Mouse (Mus musculus) intestine, embryonic 14.5 days (tissue): ENCODE data around the gene Gm8439. TPM values are rescaled to one million over a fixed set of nuclear protein-coding genes. Genes with fewer than 3 reads are reported as not detected.

Experiments used
- ATAC-seq: fragments of 200-750 bp; cut with Nextera tagmentation; replicated peaks from 2 replicates; pipeline ENCODE4 v1.8.0; 2017; ENCODE audit warnings: low read depth, moderate number of reproducible peaks, moderate TSS enrichment, moderate library complexity; ENCODE audit not compliant: low FRiP score, low TSS enrichment
- DNase-seq: peaks from one replicate; pipeline ENCODE4 v3.0.0-alpha.2; 2018; ENCODE audit warnings: low spot score
- H3K27ac ChIP-seq: fragments of 300-500 bp; sonication (generic); 2 replicates; pipeline ENCODE4 v1.5.1; 2014; ENCODE audit warnings: low read depth, mild to moderate bottlenecking, control low read depth
- H3K27me3 ChIP-seq: fragments of 300-500 bp; sonication (generic); replicated peaks from 2 replicates; pipeline ENCODE4 v1.6.1; 2014; ENCODE audit warnings: low read length, control low read depth; ENCODE audit not compliant: control insufficient read depth, insufficient read depth
- H3K36me3 ChIP-seq: fragments of 300-500 bp; sonication (generic); 2 replicates; pipeline ENCODE4 v1.6.1; 2014; ENCODE audit warnings: low read length, control low read depth; ENCODE audit not compliant: control insufficient read depth, insufficient read depth
- H3K4me1 ChIP-seq: fragments of 300-500 bp; sonication (generic); replicated peaks from 2 replicates; pipeline ENCODE4 v1.6.1; 2014; ENCODE audit warnings: low read length, control low read depth, mixed read lengths; ENCODE audit not compliant: control insufficient read depth, insufficient read depth
- H3K4me2 ChIP-seq: fragments of 300-500 bp; sonication (generic); 2 replicates; pipeline ENCODE4 v1.6.1; 2014; ENCODE audit warnings: low read length
- H3K4me3 ChIP-seq: fragments of 300-500 bp; sonication (generic); 2 replicates; pipeline ENCODE4 v1.5.1; 2014; ENCODE audit warnings: low read depth, low read length, control low read depth, mixed read lengths
- H3K9ac ChIP-seq: fragments of 300-500 bp; sonication (generic); 2 replicates; pipeline ENCODE4 v1.6.1; 2014; ENCODE audit warnings: mild to moderate bottlenecking, low read length
- H3K9me3 ChIP-seq: fragments of 300-500 bp; sonication (generic); 2 replicates; pipeline ENCODE4 v1.6.1; 2016; ENCODE audit warnings: low read length, control low read depth; ENCODE audit not compliant: control insufficient read depth
- WGBS: fragments of 180-500 bp; shearing (Covaris S2); extraction: QIAGEN DNeasy Blood & Tissue Kit; methylation state at CpG from one replicate; pipeline ENCODE4 v1.1.7; 2014; 5-methylcytosine and 5-hydroxymethylcytosine counted together
- polyA plus RNA-seq: library from polyadenylated mRNA; unstranded; fragments of >200 nt; fragmentation: Nextera tagmentation; extraction: Ambion mirVana; gene quantifications from 2 replicates; pipeline ENCODE4 v1.2.1, GENCODE M21; 2014

Gm8439 gene
- polyA plus RNA-seq, 1 experiment from 2014 or later = not detected

GRCm38 (mm10) chr4:120615528-120616081 lies 27.1 kb downstream of the Gm8439 start:
- no peak overlapping the region for H3K4me2 ChIP-seq
- no peaks in the 10 kb centered on the region for H3K36me3 ChIP-seq
- DNase-seq (peak; percentile 61), ATAC-seq (peak; percentile 70; the same call in 1 of the 2 replicates)
- no peaks in the 10 kb centered on the region for H3K9me3 ChIP-seq
- H3K9ac ChIP-seq = no peak overlapping the region
- WGBS = 24% methylated on average over 10 of the region's 10 CpGs
- H3K27ac ChIP-seq = peak overlapping the region; percentile 67
- H3K27me3 ChIP-seq = no peaks in the 10 kb centered on the region
- H3K4me1 ChIP-seq = 0 out of 2 replicates have a peak, but pooled peaks cover 5% of the 10 kb centered on the region
- no peak overlapping the region for H3K4me3 ChIP-seq

- DNase-seq = peak; percentile 57
- peak; percentile 37; the same call in 1 of the 2 replicates for ATAC-seq
- H3K4me1 ChIP-seq = 0 out of 2 replicates have a peak, but pooled peaks cover 5% of the 10 kb centered on the region
Measured at GRCm38 (mm10) chr4:120616199-120617025, 27.9 kb downstream of the Gm8439 start.

GRCm38 (mm10) chr4:120627728-120628127 lies 39.2 kb downstream of the Gm8439 start:
- Histone ChIP-seq H3K27me3 (no peaks in the 10 kb centered on the region), H3K4me2 (no peak overlapping the region), H3K4me3 (no peak overlapping the region), H3K4me1 (no peaks in the 10 kb centered on the region), H3K36me3 (no peaks in the 10 kb centered on the region), H3K9ac (no peak overlapping the region), H3K27ac (no peak overlapping the region), H3K9me3 (no peaks in the 10 kb centered on the region)
- ATAC-seq = no peak
- 83% methylated on average over 6 of the region's 6 CpGs for WGBS
- DNase-seq = no peak

More at GRCm38 (mm10) chr4:120616199-120617025, 27.9 kb downstream of the Gm8439 start:
- Histone ChIP-seq H3K9me3 (no peaks in the 10 kb centered on the region), H3K4me3 (no peak overlapping the region), H3K36me3 (no peaks in the 10 kb centered on the region), H3K27me3 (no peaks in the 10 kb centered on the region), H3K4me2 (no peak overlapping the region), H3K9ac (no peak overlapping the region), H3K27ac (peak overlapping the region; percentile 67)
- WGBS = 67% methylated on average over 13 of the region's 13 CpGs

GRCm38 (mm10) chr4:120630218-120630931 lies 41.8 kb downstream of the Gm8439 start:
- Histone ChIP-seq H3K9me3 (no peaks in the 10 kb centered on the region), H3K9ac (no peak overlapping the region), H3K4me1 (no peaks in the 10 kb centered on the region), H3K27ac (no peak overlapping the region), H3K4me2 (no peak overlapping the region), H3K27me3 (no peaks in the 10 kb centered on the region), H3K36me3 (no peaks in the 10 kb centered on the region), H3K4me3 (no peak overlapping the region)
- no peak for DNase-seq
- ATAC-seq = no peak
- WGBS = 59% methylated on average over 8 of the region's 8 CpGs

GRCm38 (mm10) chr4:120631828-120632227 lies 43.3 kb downstream of the Gm8439 start:
- H3K4me1 ChIP-seq = no peaks in the 10 kb centered on the region
- H3K9me3 ChIP-seq = no peaks in the 10 kb centered on the region
- H3K36me3 ChIP-seq = no peaks in the 10 kb centered on the region
- DNase-seq = no peak
- H3K27ac ChIP-seq = no peak overlapping the region
- H3K4me3 ChIP-seq = no peak overlapping the region
- 48% methylated on average over 6 of the region's 6 CpGs for WGBS
- H3K9ac ChIP-seq = no peak overlapping the region
- H3K27me3 ChIP-seq = no peaks in the 10 kb centered on the region
- ATAC-seq = no peak
- H3K4me2 ChIP-seq = no peak overlapping the region

GRCm38 (mm10) chr4:120635351-120635750 lies 46.8 kb downstream of the Gm8439 start:
- H3K9me3 ChIP-seq = no peaks in the 10 kb centered on the region
- no peak overlapping the region for H3K9ac ChIP-seq
- no peak overlapping the region for H3K27ac ChIP-seq
- H3K27me3 ChIP-seq = no peaks in the 10 kb centered on the region
- ATAC-seq = no peak
- H3K4me2 ChIP-seq = no peak overlapping the region
- H3K4me3 ChIP-seq = no peak overlapping the region
- DNase-seq = no peak
- 63% methylated on average over 2 of the region's 2 CpGs for WGBS
- no peaks in the 10 kb centered on the region for H3K36me3 ChIP-seq
- no peaks in the 10 kb centered on the region for H3K4me1 ChIP-seq

- Histone ChIP-seq H3K9me3 (no peaks in the 10 kb centered on the region), H3K4me2 (no peak overlapping the region), H3K9ac (no peak overlapping the region), H3K27ac (no peak overlapping the region), H3K4me3 (no peak overlapping the region), H3K36me3 (no peaks in the 10 kb centered on the region), H3K4me1 (no peaks in the 10 kb centered on the region), H3K27me3 (no peaks in the 10 kb centered on the region)
- no peak for DNase-seq
- no peak for ATAC-seq
- WGBS = 91% methylated on average over 6 of the region's 6 CpGs
Measured at GRCm38 (mm10) chr4:120641946-120642345, 53.4 kb downstream of the Gm8439 start.

GRCm38 (mm10) chr4:120643899-120644298 lies 55.4 kb downstream of the Gm8439 start:
- ATAC-seq (no peak), DNase-seq (no peak)
- H3K9ac ChIP-seq = no peak overlapping the region
- H3K4me1 ChIP-seq = no peaks in the 10 kb centered on the region
- no peaks in the 10 kb centered on the region for H3K9me3 ChIP-seq
- no peak overlapping the region for H3K4me3 ChIP-seq
- no peak overlapping the region for H3K4me2 ChIP-seq
- peaks cover 15% of the 10 kb centered on the region for H3K27me3 ChIP-seq
- H3K36me3 ChIP-seq = no peaks in the 10 kb centered on the region
- no peak overlapping the region for H3K27ac ChIP-seq
- WGBS = 73% methylated on average over 3 of the region's 3 CpGs
